Mouse (Mus musculus): Measurements from ENCODE around the gene Tnfsf18. TPM values are rescaled to one million over a fixed set of nuclear protein-coding genes. Genes with fewer than 3 reads are reported as not detected.
A peak's percentile ranks its signal among the peaks of the same experiment; 100 is the strongest.

Gene Tnfsf18
- total and polyA plus RNA-seq, 3 experiments: not detected

DNA sequence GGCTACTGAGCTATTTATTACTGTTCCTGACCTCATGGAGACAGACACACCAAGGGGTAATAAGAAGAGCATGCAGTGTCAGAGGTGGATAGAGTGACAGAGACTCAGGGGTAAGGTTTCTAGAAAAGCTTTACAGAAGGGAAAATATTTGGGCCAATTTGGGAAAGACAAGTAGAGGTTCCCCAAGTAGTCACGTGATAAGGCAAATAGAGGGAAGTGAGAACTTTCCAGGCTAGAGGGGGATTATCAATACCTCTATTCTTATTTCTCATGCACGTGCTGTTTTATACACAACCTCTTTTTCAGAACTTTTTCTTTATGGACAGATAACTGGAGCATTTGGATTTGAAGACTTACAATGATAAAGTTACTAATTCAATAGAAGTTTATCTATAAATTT, 57.6 kb downstream of the Tnfsf18 start:
- Histone ChIP-seq H3K4me3 (ENCODE audit: control insufficient read depth in 1 of 2, insufficient read depth in 1 of 2, low read depth in 2 of 2, low read length in 2 of 2) (no peak overlapping the region), H3K36me3 (ENCODE audit: control insufficient read depth in 1 of 2, insufficient read depth in 2 of 2, low read length in 2 of 2) (no peaks in the 10 kb centered on the region), H3K9ac (ENCODE audit: control insufficient read depth, low read depth, low read length, poor library complexity, severe bottlenecking) (no peak overlapping the region), H3K4me1 (ENCODE audit: control insufficient read depth in 1 of 2, insufficient read depth in 2 of 2, low read length in 2 of 2) (no peaks in the 10 kb centered on the region), H3K79me2 (ENCODE audit: control insufficient read depth, insufficient read depth, low read length, poor library complexity) (no peaks in the 10 kb centered on the region), H3K27ac (ENCODE audit: control insufficient read depth, low read depth, low read length) (no peak overlapping the region), H3K9me3 (replicated peaks; ENCODE audit: insufficient read depth, low read length) (no peaks in the 10 kb centered on the region), H3K27me3 (ENCODE audit: control insufficient read depth in 1 of 2, insufficient read depth in 2 of 2, low read length in 2 of 2) (peaks cover 0 to 2% of the 10 kb centered on the region in 2 experiments; a peak in 1 of 4 replicates)
- DNase-seq (ENCODE audit: low read depth, low spot score): no peak
- TF ChIP-seq ETS1 (IDR thresholded peaks at IDR 0.05; ENCODE audit: low read depth, low read length) (no peak), MAFK (IDR thresholded peaks at IDR 0.05; ENCODE audit: borderline replicate concordance, low read depth, low read length) (no peak), USF1 (IDR thresholded peaks at IDR 0.05; ENCODE audit: low read depth, low read length) (0 out of 2 replicates have a peak, but pooled peaks have one; percentile 8)

Other genes starting within 250 kb of the Tnfsf18 start
- gene Prdx6, start 243.4 kb upstream of the Tnfsf18 start, total RNA-seq (2012; rRNA removed): 155 and 210 TPM in 2 replicates
- gene Prdx6, start 243.4 kb upstream of the Tnfsf18 start, polyA plus RNA-seq (2012; ENCODE audit: insufficient read depth in 1 of 2, insufficient read length in 2 of 2, low read depth in 1 of 2, low replicate concordance in 2 of 2, missing spikeins in 1 of 2): 100 to 1,000 TPM in 1 of 2 experiments, not detected in 1; 300 TPM
- not detected in 2 replicates for gene Tnfsf4, start 99.2 kb upstream of the Tnfsf18 start, total RNA-seq (2012; rRNA removed)
- not detected for gene Tnfsf4, start 99.2 kb upstream of the Tnfsf18 start, polyA plus RNA-seq (2012; ENCODE audit: insufficient read depth in 1 of 2, insufficient read length in 2 of 2, low read depth in 1 of 2, low replicate concordance in 2 of 2, missing spikeins in 1 of 2)

Measured in MEL (cell line).